Mouse (Mus musculus) right cerebral cortex, adult 2 months (tissue): ENCODE results near the gene Znrd1.

ENCODE experiments used
- DNase-seq, 2 experiments: peaks; one replicate each; pipeline ENCODE4 v3.0.0; 2021 to 2022; ENCODE audit warnings: low spot score in 2 of 2

The Znrd1 gene

DNA sequence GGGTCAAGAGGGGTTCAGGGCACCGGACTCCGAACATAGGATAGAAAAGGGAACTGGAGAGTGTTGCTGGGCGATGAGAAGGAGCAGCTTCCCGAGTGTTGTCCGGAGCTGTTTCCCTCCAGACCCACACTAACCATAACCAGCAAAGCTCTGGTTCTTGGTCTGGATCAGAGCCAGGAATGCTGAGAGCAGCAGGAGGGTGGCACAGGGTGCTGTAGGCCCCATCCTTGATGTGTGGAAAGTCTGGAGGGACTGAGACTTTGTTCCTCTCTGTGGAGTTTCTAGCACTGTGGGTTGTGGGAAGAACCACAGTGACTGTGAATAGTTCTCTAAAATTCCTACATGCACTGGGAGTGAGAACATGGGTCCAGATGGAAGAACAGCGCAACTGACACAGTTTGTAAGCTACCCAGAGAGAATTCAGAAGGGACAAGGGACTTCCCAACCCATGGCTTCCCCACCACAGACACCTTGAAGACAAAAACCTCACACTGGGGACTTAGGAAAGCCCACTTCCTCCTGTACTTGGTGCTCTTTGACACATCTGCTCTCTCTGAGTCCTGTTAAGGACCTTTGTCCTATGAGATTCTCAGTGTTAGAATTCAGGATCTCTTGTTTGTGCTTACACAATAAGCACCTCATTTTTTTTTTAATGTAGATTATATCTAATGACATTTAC is 13.0 kb upstream of the Znrd1 start:
- DNase-seq: no peak

- DNase-seq: no peak
These were observed 12.0 kb upstream of the Znrd1 start for GRCm38 (mm10) chr17:36970316-36970890.

GRCm38 (mm10) chr17:36966875-36967274 is 8.5 kb upstream of the Znrd1 start:
- DNase-seq: no peak

GRCm38 (mm10) chr17:36961125-36961524 is 2.8 kb upstream of the Znrd1 start:
- no peak for DNase-seq

- DNase-seq: no peak
These were observed 525 bp upstream of the Znrd1 start for GRCm38 (mm10) chr17:36958884-36959283.

DNA sequence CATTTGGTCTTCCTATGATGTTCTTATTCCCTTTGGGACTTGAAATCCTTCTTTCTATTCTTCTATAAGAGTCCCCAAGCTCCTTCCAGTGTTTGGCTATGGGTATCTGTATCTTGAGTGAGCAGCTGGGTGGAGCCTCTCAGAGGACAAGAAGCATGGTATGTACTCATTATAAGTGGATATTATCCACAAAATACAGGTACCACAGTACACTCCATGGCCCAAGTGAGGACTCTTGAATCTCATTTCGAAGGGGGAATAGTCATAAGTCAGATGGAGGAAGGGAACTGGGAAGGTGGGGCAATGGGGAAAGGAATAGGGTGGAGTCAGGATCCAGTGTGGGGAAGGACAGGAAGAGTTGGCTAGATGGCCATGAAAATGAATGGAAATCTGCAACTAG is 5.3 kb downstream of the Znrd1 start:
- DNase-seq: no peak

GRCm38 (mm10) chr17:36952631-36953030 is 5.7 kb downstream of the Znrd1 start:
- no peak for DNase-seq

DNA sequence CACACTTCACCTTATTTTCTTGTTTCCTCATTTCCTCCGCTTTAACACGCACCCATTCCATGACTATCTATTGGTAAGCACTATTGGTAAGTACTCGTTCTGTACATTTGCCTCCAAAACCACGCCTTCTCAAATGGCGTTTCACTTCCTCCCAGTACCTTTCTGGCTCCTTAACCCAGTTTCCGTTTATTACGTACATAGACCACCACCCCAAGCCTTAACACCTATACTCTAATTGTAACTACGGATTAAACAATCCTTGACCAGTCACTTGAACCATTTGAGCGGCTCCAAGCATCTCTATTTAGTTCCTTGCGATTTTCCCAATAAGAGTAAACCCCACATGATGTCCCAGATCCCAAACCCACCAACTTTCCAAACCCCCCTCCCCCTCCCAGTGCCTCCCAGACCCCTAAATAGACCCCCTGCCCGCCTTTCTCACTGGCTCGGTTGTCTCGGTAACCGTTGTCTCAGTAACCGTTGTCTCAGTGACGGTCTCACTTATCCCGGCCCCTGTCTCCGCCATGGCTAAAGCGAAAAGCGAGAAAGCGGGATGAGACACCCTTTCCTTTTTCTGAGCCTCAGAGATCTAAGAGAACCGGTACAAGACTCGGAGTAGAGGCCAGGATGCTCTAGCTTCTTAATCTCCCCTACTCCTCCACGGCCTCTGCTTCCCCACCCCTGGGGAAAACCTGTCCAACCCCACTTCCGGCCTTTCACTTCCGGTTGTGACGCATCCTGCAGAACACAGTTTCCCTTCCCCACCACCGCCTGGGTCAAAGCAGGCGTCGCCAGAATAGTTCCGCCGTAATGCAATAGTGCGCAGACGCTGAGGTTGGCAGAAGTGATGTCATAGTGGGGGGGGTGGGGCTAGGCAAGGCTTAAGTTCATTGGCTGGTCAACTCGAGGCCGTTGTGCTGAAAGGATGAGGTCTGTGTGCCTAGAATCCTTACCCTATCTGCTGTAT is 7.1 kb downstream of the Znrd1 start, which contains the start of gene Ppp1r11:
Gene Ppp1r11 (minus strand): TSS at position 761 of the 967 bp plus-strand sequence.
- peak; percentile 96 to 97 for DNase-seq

GRCm38 (mm10) chr17:36949265-36949664 is 9.1 kb downstream of the Znrd1 start:
- no peak for DNase-seq

GRCm38 (mm10) chr17:36948286-36948685 is 10.1 kb downstream of the Znrd1 start:
- DNase-seq: no peak

GRCm38 (mm10) chr17:36947051-36947819 is 11.1 kb downstream of the Znrd1 start:
- peak; percentile 62 to 64 for DNase-seq

DNA sequence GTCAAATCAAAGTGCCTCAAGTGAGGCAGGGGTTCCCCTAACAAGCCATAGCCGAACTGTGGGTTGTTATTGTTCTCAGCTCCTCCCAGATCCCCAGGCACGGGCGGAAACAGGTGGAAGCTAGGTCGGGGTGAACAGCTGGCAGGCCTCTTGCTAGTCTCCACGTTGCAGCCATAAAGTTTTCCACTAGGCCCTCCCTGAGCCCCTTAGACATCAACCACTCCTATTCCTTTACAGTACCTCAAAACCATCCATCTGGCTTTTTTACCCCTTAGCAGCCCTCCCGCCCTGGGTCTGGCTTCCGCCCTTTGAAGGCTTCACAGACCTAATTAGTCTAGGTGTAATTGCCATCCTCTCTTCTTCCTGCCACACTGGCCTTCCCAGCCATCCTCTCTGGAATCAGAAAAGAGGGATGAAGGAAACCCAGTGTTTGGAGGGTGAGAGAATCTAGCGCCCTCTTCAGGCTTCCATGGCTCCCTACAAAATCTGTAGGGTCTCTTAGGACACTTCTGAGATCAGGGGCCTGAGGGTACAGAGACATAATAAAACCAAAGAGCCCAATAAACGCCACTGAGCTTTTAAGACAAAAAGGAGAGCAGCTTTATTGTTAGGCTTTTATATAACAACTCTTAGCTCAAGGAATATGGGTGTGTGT is 14.1 kb downstream of the Znrd1 start:
- DNase-seq: no peak

DNA sequence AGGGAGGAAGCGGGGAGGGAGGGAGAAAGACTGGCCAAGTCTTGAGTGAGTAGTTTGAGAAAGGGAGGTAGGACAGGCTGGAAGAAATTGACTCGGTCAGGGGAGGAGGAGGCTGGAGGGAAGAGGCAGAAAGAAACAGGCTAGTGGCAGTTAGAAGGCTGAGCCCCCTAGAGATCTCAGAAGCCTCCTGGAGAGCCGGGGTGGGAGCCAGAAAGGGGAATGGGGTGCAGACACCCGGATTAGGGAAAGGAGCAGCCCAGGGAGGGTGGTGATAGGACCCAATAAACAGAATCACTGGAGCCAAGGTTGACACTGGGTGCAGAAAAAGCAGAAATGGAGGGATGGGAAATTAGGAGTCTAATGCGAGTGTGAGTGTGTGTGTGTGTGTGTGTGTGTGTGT is 14.7 kb downstream of the Znrd1 start:
- no peak for DNase-seq

- peak in 1 of 2 experiments; percentile 58 for DNase-seq
These were observed 15.4 kb downstream of the Znrd1 start, which contains the start of gene Rnf39 for GRCm38 (mm10) chr17:36942791-36943471. Rnf39 (plus strand) TSS chr17:36942918.

GRCm38 (mm10) chr17:36942391-36942790 is 16.0 kb downstream of the Znrd1 start:
- DNase-seq: peak; percentile 61 to 69

GRCm38 (mm10) chr17:36938056-36938455 is 20.3 kb downstream of the Znrd1 start:
- DNase-seq: no peak

GRCm38 (mm10) chr17:36931806-36932205 is 26.6 kb downstream of the Znrd1 start:
- DNase-seq: no peak

- no peak for DNase-seq
These were observed 27.2 kb downstream of the Znrd1 start for GRCm38 (mm10) chr17:36931130-36931529.

- no peak for DNase-seq
These were observed 28.1 kb downstream of the Znrd1 start for GRCm38 (mm10) chr17:36930233-36930632.

DNA sequence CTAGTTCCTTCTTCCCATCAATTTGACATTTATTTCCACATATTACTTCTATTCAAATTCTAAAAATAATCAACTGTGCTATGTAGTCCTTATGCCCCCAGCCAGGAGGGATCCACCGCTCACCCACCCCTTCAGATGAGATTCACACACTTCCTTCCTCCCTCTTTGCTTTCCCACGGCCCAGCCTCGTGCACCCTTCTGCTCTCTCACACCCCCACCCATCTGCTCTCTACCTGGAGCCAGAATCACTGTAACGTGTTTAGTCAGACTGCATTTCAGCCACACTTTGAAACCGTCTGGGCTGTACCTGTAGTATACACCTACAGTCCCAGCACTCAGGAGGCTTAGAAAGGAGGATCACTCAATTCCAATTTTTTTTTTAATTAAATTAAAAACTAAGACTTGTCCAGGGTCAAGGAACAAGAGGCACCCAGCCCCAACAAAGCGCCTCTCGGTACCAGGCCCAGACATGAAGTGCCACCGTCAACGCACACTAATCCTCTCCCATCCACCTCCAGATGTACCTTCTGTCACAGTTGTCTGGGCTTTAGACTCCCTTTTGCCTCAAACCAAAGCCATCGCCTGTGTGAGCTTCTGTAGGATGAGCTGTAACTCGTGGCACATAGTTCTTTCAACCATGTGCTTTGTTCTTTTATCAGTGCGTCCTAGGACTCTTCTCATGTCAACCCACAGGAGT is 29.0 kb downstream of the Znrd1 start:
- DNase-seq: peak in 1 of 2 experiments; percentile 32
